Mouse (Mus musculus) adrenal gland, adult 18-20 months (tissue): ENCODE data around the gene Tm9sf4. TPM values are rescaled to one million over a fixed set of nuclear protein-coding genes. Genes with fewer than 3 reads are reported as not detected.

ENCODE experiments used
- DNase-seq, 2 experiments: peaks; one replicate each; pipeline ENCODE4 v3.0.0; 2021 to 2022; ENCODE audit warnings: low spot score in 2 of 2
- long read RNA-seq, 2 experiments: library from polyadenylated mRNA; stranded (forward); transcript quantifications; one replicate each; pipeline ENCODE4 v2.0.0; 2021
- total RNA-seq, 2 experiments: library from RNA; stranded (reverse); gene quantifications; 1 replicate in 1 of 2; 2 replicates in 1 of 2; pipeline ENCODE4 v1.2.3; 2021

Gene Tm9sf4
- total RNA-seq: 100 to 1,000 TPM in 1 of 2 experiments, 10 to 100 TPM in 1; 94.6 to 101 TPM
- long read RNA-seq, experiment 1, transcript Tm9sf4-201 (18 exons, 3,896 nt): major isoform, 56 of 96 reads
- long read RNA-seq, experiment 1, partial matches to known transcripts: 20 of 96 reads
- long read RNA-seq, experiment 1, other reads (novel, unspliced or antisense): 19 of 96 reads
- long read RNA-seq, experiment 2, transcript Tm9sf4-201 (18 exons, 3,896 nt): major isoform, 23 of 67 reads
- long read RNA-seq, experiment 2, partial matches to known transcripts: 29 of 67 reads
- long read RNA-seq, experiment 2, other reads (novel, unspliced or antisense): 14 of 67 reads

- peak; percentile 90 to 94 for DNase-seq
These were observed at the start of gene Tm9sf4 for GRCm38 (mm10) chr2:153160844-153161683. TSS of gene Tm9sf4 (plus strand) at chr2:153161303.

GRCm38 (mm10) chr2:153115679-153116081 is 45.4 kb upstream of the Tm9sf4 start:
- DNase-seq: peak in 1 of 2 experiments; percentile 9

- no peak for DNase-seq
These were observed 44.0 kb upstream of the Tm9sf4 start for GRCm38 (mm10) chr2:153117051-153117486.

- no peak for DNase-seq
These were observed 41.6 kb upstream of the Tm9sf4 start for GRCm38 (mm10) chr2:153119488-153119887.

- DNase-seq: no peak
These were observed 41.0 kb upstream of the Tm9sf4 start for GRCm38 (mm10) chr2:153120126-153120525.

GRCm38 (mm10) chr2:153121821-153122615 is 39.1 kb upstream of the Tm9sf4 start:
- no peak for DNase-seq

GRCm38 (mm10) chr2:153122701-153123100 is 38.4 kb upstream of the Tm9sf4 start:
- no peak for DNase-seq

- no peak for DNase-seq
These were observed 35.2 kb upstream of the Tm9sf4 start for GRCm38 (mm10) chr2:153125875-153126274.

GRCm38 (mm10) chr2:153131019-153131418 is 30.1 kb upstream of the Tm9sf4 start:
- DNase-seq: no peak

GRCm38 (mm10) chr2:153134237-153134636 is 26.9 kb upstream of the Tm9sf4 start:
- DNase-seq: no peak

- no peak for DNase-seq
These were observed 24.9 kb upstream of the Tm9sf4 start for GRCm38 (mm10) chr2:153136211-153136610.

GRCm38 (mm10) chr2:153139158-153139557 is 21.9 kb upstream of the Tm9sf4 start:
- no peak for DNase-seq

GRCm38 (mm10) chr2:153139996-153140613 is 21.0 kb upstream of the Tm9sf4 start:
- DNase-seq: no peak

GRCm38 (mm10) chr2:153142620-153143199 is 18.4 kb upstream of the Tm9sf4 start:
- DNase-seq: peak; percentile 36 to 53

- no peak for DNase-seq
These were observed 15.8 kb upstream of the Tm9sf4 start for GRCm38 (mm10) chr2:153145346-153145745.

GRCm38 (mm10) chr2:153147236-153147635 is 13.9 kb upstream of the Tm9sf4 start:
- no peak for DNase-seq

GRCm38 (mm10) chr2:153147715-153148114 is 13.4 kb upstream of the Tm9sf4 start:
- DNase-seq: peak; percentile 69 to 72

- no peak for DNase-seq
These were observed 11.4 kb upstream of the Tm9sf4 start for GRCm38 (mm10) chr2:153149742-153150141.

- no peak for DNase-seq
These were observed 10.1 kb upstream of the Tm9sf4 start for GRCm38 (mm10) chr2:153151026-153151425.

GRCm38 (mm10) chr2:153151926-153152665 is 9.0 kb upstream of the Tm9sf4 start:
- DNase-seq: no peak
